In genomic region chr14:34673395-34674228, GRCm38 (mm10) we compare ENCODE assay signal across 8 mouse cellular contexts. TPM values are rescaled to one million over a fixed set of nuclear protein-coding genes. Genes with fewer than 3 reads are reported as not detected.
DNase-seq lines count a peak whose midpoint lies in the region; ATAC-seq lines count a peak whose summit lies in the region.

Gene Wapl (plus strand): TSS chr14:34673928.

- ATAC-seq in megakaryocyte progenitor cell, adult 5-6 weeks (replicated peaks; ENCODE audit: poor library complexity): peak; percentile 86

- DNase-seq in adipocyte (ENCODE audit: low spot score): peak; percentile 93
- DNase-seq in embryo, embryonic 10 days (ENCODE audit: low spot score): peak; percentile 97
- DNase-seq in gastrocnemius, postnatal 10 days: peak; percentile 96
- DNase-seq in induced T-regulatory cell, adult 2 months (ENCODE audit: low read depth): peak; percentile 96
- peak; percentile 93 to 97 for DNase-seq in left cerebral cortex, adult 9 months (ENCODE audit: low spot score in 2 of 2)
- peak; percentile 98 for DNase-seq in right cerebral cortex, postnatal 14 days
- peak; percentile 96 to 97 for DNase-seq in urinary bladder, postnatal 36 days (ENCODE audit: low spot score in 2 of 2)

RNA-seq across cellular contexts. Expression of gene Wapl, which starts in this region (rescaled TPM):
- total RNA-seq in gastrocnemius, postnatal 10 days (2021): 10 to 100 TPM; 45.7 to 48.3 TPM
- total RNA-seq in megakaryocyte progenitor cell, adult 5-6 weeks (2015): 87.1 and 89.0 TPM in 2 replicates
- total RNA-seq in megakaryocyte progenitor cell, adult 5-6 weeks (2017): 93.1 and 123 TPM in 2 replicates

Comparison
In these comparisons a context has a peak if more than half of its experiments do, and no peak if none do; other contexts are left out.
1. Peak in every context shown above with its lines: DNase-seq and ATAC-seq.